Comparison of ENCODE assay signal across 21 mouse cellular contexts in the genomic region with DNA sequence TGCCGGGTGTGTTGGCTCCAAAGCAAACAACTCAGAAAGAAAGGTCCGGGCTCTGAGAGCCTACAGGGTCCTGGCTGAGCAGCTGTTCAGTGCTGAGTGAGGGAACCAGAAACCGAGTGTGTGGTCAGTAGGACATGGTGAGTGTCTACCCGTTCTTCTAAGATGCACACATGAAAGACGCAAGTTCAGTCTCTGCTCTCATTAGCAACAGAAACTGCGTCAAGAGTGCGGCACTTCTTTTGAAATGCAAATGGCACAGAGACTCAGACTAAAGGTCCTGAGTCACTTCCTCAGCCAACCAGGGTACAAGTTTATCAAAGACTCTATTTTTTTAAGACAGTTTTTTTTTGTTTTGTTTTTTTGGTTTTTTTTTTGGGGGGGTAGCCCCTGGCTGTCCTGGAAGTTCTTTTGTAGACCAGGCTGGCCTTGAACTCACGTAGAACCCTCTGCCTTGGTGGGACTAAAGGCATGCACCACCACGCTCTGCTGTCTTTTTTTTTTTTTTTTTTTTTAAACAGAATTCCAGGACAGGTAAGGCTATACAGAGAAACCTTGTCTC. TPM values are rescaled to one million over a fixed set of nuclear protein-coding genes. Genes with fewer than 3 reads are reported as not detected.
DNase-seq lines count a peak whose midpoint lies in the region; ATAC-seq and TF ChIP-seq lines count a peak whose summit lies in the region.
"Had no signal": no experiment of that assay in that cellular context is flagged by ENCODE, and none has a peak within 500 bp of the region (broad histone marks: within the 10 kb centered on the region; RNA-seq: fewer than 3 reads in every experiment).

No protein-coding gene starts in this region.

- WGBS in midbrain, embryonic 11.5 days = 50% methylated on average over 9 of the region's 9 CpGs
- WGBS in midbrain, embryonic 10.5 days = 60% methylated on average over 9 of the region's 9 CpGs
- WGBS in lung, postnatal 0 days = 65% methylated on average over 9 of the region's 9 CpGs

- no peaks in the 10 kb centered on the region for H3K36me3 ChIP-seq in midbrain, embryonic 11.5 days (ENCODE audit: control insufficient read depth, insufficient read depth, low read length)
- H3K36me3 ChIP-seq in midbrain, embryonic 10.5 days = no peaks in the 10 kb centered on the region
- H3K36me3 ChIP-seq in lung, postnatal 0 days (ENCODE audit: insufficient read depth, low read length) = no peaks in the 10 kb centered on the region
- H3K36me3 ChIP-seq: embryonic facial prominence, embryonic 13.5 days; forebrain, embryonic 12.5 days; heart, embryonic 15.5 days; hindbrain, embryonic 10.5 days had no signal

- ATAC-seq in midbrain, embryonic 11.5 days (ENCODE audit: low FRiP score) = no peak
- ATAC-seq in lung, postnatal 0 days = no peak
- ATAC-seq: intestine, embryonic 16.5 days had no signal

- peaks cover 11% of the 10 kb centered on the region for H3K27me3 ChIP-seq in midbrain, embryonic 11.5 days (ENCODE audit: control insufficient read depth, insufficient read depth, low read length)
- H3K27me3 ChIP-seq in midbrain, embryonic 10.5 days (ENCODE audit: low read depth, poor library complexity, severe bottlenecking) = peaks cover 51% of the 10 kb centered on the region
- peaks cover 11% of the 10 kb centered on the region; the same call in 1 of the 2 replicates for H3K27me3 ChIP-seq in lung, postnatal 0 days (replicated peaks; ENCODE audit: insufficient read depth, low read length)

- TF ChIP-seq CTCF in brain, embryonic 14.5 days (IDR thresholded peaks at IDR 0.05; ENCODE audit: borderline replicate concordance, extremely low read depth, insufficient read depth, insufficient read length) = no peak
- TF ChIP-seq CTCF in lung, postnatal 0 days (IDR thresholded peaks at IDR 0.05) = no peak

- H3K4me2 ChIP-seq in midbrain, embryonic 11.5 days = no peak overlapping the region
- no peak overlapping the region for H3K4me2 ChIP-seq in lung, postnatal 0 days (replicated peaks; ENCODE audit: low read depth, low read length)
- H3K4me2 ChIP-seq: embryonic facial prominence, embryonic 13.5 days; forebrain, embryonic 12.5 days; heart, embryonic 11.5 days; heart, embryonic 15.5 days; hindbrain, embryonic 14.5 days had no signal

- no peak overlapping the region for H3K9ac ChIP-seq in midbrain, embryonic 11.5 days (ENCODE audit: low read length)
- H3K9ac ChIP-seq in lung, postnatal 0 days (replicated peaks; ENCODE audit: low read depth) = no peak overlapping the region
- H3K9ac ChIP-seq: embryonic facial prominence, embryonic 13.5 days; forebrain, embryonic 12.5 days; heart, embryonic 15.5 days; hindbrain, embryonic 14.5 days had no signal

- TF ChIP-seq POLR2A in brain, embryonic 14.5 days (IDR thresholded peaks at IDR 0.05; ENCODE audit: borderline replicate concordance, extremely low read depth, insufficient read depth, insufficient read length, poor library complexity, severe bottlenecking) = no peak

- DNase-seq in midbrain, embryonic 11.5 days (ENCODE audit: low spot score, missing footprints) = peak; percentile 82
- no peak for DNase-seq in midbrain, embryonic 10.5 days (ENCODE audit: low spot score)
- peak; percentile 49 for DNase-seq in ES-CJ7 (ENCODE audit: low read depth, low spot score)
- peak; percentile 30 for DNase-seq in brain, embryonic 14.5 days (ENCODE audit: low read depth)
- no peak for DNase-seq in cerebellum, postnatal 10 days
- DNase-seq in lung, postnatal 0 days (ENCODE audit: low spot score) = no peak
- DNase-seq: adrenal gland, adult 8-10 months; B cell, adult 2 months; cerebellum, adult 11-12 months; cerebellum, adult 9-10 months; cerebellum, postnatal 36 days; gastrocnemius, postnatal 36 days; heart, adult 2 months; kidney, adult 2 months had no signal

- H3K9me3 ChIP-seq in midbrain, embryonic 11.5 days (ENCODE audit: control insufficient read depth, low read length) = no peaks in the 10 kb centered on the region
- H3K9me3 ChIP-seq in midbrain, embryonic 10.5 days (replicated peaks) = no peaks in the 10 kb centered on the region
- no peaks in the 10 kb centered on the region for H3K9me3 ChIP-seq in lung, postnatal 0 days (ENCODE audit: low read length)
- H3K9me3 ChIP-seq: embryonic facial prominence, embryonic 13.5 days; heart, embryonic 15.5 days; hindbrain, embryonic 10.5 days had no signal

- no peak overlapping the region for H3K4me3 ChIP-seq in midbrain, embryonic 11.5 days (ENCODE audit: low read depth, low read length)
- H3K4me3 ChIP-seq in midbrain, embryonic 10.5 days = no peak overlapping the region
- H3K4me3 ChIP-seq in lung, postnatal 0 days (ENCODE audit: low read depth, low read length) = no peak overlapping the region
- H3K4me3 ChIP-seq: embryonic facial prominence, embryonic 13.5 days; forebrain, embryonic 12.5 days; heart, adult 2 months; heart, embryonic 15.5 days; hindbrain, embryonic 10.5 days had no signal

- no peak for TF ChIP-seq EP300 in lung, postnatal 0 days (IDR thresholded peaks at IDR 0.05)

- H3K4me1 ChIP-seq in midbrain, embryonic 11.5 days (ENCODE audit: control insufficient read depth, insufficient read depth, low read length) = peaks cover 6% of the 10 kb centered on the region; the same call in 1 of the 2 replicates
- H3K4me1 ChIP-seq in midbrain, embryonic 10.5 days = peaks cover 19% of the 10 kb centered on the region
- H3K4me1 ChIP-seq in lung, postnatal 0 days (ENCODE audit: insufficient read depth, low read depth, low read length) = no peaks in the 10 kb centered on the region

- H3K27ac ChIP-seq in midbrain, embryonic 11.5 days (ENCODE audit: low read depth, low read length) = no peak overlapping the region
- no peak overlapping the region for H3K27ac ChIP-seq in midbrain, embryonic 10.5 days (replicated peaks)
- H3K27ac ChIP-seq in lung, postnatal 0 days (ENCODE audit: low read length) = no peak overlapping the region
- H3K27ac ChIP-seq: embryonic facial prominence, embryonic 13.5 days; forebrain, embryonic 12.5 days; heart, adult 2 months; heart, embryonic 15.5 days; hindbrain, embryonic 10.5 days; hindbrain, embryonic 14.5 days had no signal

RNA-seq across cellular contexts. Expression of a gene that starts 4.3 kb away (rescaled TPM):
- 0.06 TPM in 1 of 2 replicates, not detected in the other for polyA plus RNA-seq in midbrain, embryonic 11.5 days (2014; fragmentation: Nextera tagmentation; extraction: Ambion mirVana)
- 0.11 and 0.15 TPM in 2 replicates for polyA plus RNA-seq in midbrain, embryonic 10.5 days (2016; fragmentation: Nextera tagmentation; extraction: Ambion mirVana)
- 0.62 and 0.94 TPM in 2 replicates for polyA plus RNA-seq in brain, embryonic 14.5 days (2012; rRNA removed)
- 0.19 and 0.54 TPM in 2 replicates for polyA plus RNA-seq in lung, postnatal 0 days (2015; fragmentation: Nextera tagmentation; extraction: Ambion mirVana)
- polyA plus RNA-seq: embryonic facial prominence, embryonic 13.5 days; heart, embryonic 15.5 days had no signal

RNA-seq across cellular contexts. Expression of a gene that starts 48.7 kb away (rescaled TPM):
- 323 and 335 TPM in 2 replicates for polyA plus RNA-seq in midbrain, embryonic 11.5 days (2014; fragmentation: Nextera tagmentation; extraction: Ambion mirVana)
- polyA plus RNA-seq in midbrain, embryonic 10.5 days (2016; fragmentation: Nextera tagmentation; extraction: Ambion mirVana) = 310 and 362 TPM in 2 replicates
- polyA plus RNA-seq in brain, embryonic 14.5 days (2012; rRNA removed) = 121 and 140 TPM in 2 replicates
- polyA plus RNA-seq in lung, postnatal 0 days (2015; fragmentation: Nextera tagmentation; extraction: Ambion mirVana) = 39.8 and 40.1 TPM in 2 replicates

Comparison
In these comparisons a context has a peak if more than half of its experiments do, and no peak if none do; other contexts are left out.
1. DNase-seq: peak in midbrain, embryonic 11.5 days (single experiment), ES-CJ7 (single experiment) and brain, embryonic 14.5 days (single experiment); none in midbrain, embryonic 10.5 days (single experiment), cerebellum, postnatal 10 days (0 of 2) and lung, postnatal 0 days (single experiment).